Mouse (Mus musculus) adrenal gland, postnatal 10 days (tissue): ENCODE data around the gene Mcam. TPM values are rescaled to one million over a fixed set of nuclear protein-coding genes. Genes with fewer than 3 reads are reported as not detected.

Source experiments
- DNase-seq: peaks from one replicate; pipeline ENCODE4 v3.0.0; 2021; ENCODE audit warnings: mixed read lengths
- long read RNA-seq, 2 experiments: library from polyadenylated mRNA; stranded (forward); transcript quantifications; one replicate each; pipeline ENCODE4 v2.0.0; 2021
- total RNA-seq, 2 experiments: library from RNA; stranded (reverse); gene quantifications; 2 replicates each; pipeline ENCODE4 v1.2.3; 2021

The Mcam gene
- 100 to 1,000 TPM in 1 of 2 experiments, 10 to 100 TPM in 1; 85.0 to 114 TPM for total RNA-seq
- long read RNA-seq, experiment 1, transcript Mcam-201 (16 exons, 2,989 nt), result major isoform, 19 of 52 reads
- long read RNA-seq, experiment 1, transcript Mcam-202 (15 exons, 2,772 nt), result minor isoform, 5 of 52 reads
- long read RNA-seq, experiment 1, partial matches to known transcripts, result 25 of 52 reads
- long read RNA-seq, experiment 1, other reads (novel, unspliced or antisense), result 3 of 52 reads
- long read RNA-seq, experiment 2, transcript Mcam-202 (15 exons, 2,772 nt), result minor isoform, 5 of 25 reads
- long read RNA-seq, experiment 2, transcript Mcam-201 (16 exons, 2,989 nt), result major isoform, 12 of 25 reads
- long read RNA-seq, experiment 2, partial matches to known transcripts, result 1 of 25 reads
- long read RNA-seq, experiment 2, other reads (novel, unspliced or antisense), result 7 of 25 reads

DNA sequence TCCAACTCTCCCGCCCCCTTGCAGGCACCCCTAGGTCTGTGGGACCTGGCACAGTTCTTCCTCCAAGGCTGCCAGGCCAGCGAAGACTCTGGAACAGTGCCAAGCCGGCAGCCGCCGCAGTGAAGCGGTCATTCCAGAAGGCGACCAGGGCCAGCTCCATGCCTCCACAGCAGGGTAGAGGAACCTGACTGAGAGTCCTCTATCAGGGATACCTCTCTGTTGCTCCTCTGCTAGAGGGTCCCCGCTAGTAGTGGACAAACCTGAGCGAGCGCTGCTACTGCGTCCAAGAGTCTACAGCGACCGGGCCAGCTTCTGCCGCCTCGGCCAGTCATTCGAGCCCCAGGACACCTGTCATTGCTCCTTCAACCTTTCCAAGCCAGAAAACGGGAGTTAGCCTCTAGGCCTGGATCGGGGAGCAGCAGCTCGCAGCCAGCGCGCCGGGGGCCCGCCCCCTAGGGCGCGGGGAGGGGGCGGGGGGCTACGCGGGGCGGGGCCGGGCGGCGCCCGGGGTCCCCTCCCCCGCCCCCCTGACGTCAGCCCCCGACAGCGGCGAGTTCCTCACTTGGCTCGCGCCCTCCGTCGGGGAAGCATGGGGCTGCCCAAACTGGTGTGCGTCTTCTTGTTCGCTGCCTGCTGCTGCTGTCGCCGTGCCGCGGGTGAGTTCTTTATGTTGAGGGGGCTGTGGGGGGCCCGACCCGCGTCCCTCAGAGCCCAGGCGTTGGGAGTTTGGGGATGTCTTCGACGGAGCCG is at the start of gene Mcam:
Gene Mcam, plus strand, starts transcription at position 369 of the 750 bp plus-strand sequence.
- peak; percentile 88 for DNase-seq

- DNase-seq, result peak; percentile 100
These were observed 49.5 kb upstream of the Mcam start for GRCm38 (mm10) chr9:44084659-44085229.

GRCm38 (mm10) chr9:44085276-44085675 is 49.0 kb upstream of the Mcam start:
- DNase-seq, result no peak

DNA sequence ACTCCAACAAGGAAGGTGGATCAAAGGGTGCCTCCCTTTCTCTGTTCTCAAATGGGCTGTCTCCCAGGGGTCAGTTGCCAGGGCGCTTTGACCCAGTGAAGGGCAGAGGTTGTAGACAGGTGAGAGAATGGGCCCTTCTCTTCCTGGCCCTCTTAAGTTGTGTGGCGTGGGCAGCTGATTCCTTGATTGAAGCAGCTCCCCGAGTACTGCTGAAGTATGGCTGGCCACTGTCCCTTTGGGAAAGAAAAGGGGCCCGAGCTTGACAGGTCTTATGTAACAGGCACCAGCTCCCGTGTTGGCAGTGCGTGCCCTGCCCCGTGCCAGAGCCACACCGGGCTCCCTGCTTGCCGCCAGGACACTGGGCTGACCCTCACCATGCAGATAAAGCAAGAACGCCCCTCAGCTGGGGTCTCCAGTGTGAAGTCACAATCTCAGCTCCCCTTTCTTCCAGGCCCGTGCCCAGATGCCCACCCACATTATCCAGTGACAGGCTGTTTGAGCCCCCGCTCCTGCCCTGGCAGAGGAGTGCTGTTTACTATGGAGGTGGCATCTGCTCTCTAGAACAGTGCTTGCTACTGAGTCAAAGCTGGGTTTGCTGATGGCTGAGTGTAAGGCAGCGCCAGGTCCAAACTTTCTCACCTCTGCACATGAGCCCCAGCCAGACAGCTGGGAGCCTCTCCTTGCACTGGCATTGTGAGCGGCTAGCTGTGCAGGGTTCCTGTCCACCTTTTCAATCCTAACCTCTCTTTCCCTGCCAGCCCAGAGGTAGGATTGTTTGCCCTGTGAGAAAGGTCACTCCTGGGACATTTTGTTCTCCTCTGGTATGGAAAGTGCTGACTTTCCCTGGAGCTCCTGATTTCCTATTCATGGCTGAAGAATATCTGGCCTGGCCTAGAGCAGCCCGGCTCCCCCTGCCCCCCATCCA is 48.3 kb upstream of the Mcam start:
- peak; percentile 79 for DNase-seq

DNA sequence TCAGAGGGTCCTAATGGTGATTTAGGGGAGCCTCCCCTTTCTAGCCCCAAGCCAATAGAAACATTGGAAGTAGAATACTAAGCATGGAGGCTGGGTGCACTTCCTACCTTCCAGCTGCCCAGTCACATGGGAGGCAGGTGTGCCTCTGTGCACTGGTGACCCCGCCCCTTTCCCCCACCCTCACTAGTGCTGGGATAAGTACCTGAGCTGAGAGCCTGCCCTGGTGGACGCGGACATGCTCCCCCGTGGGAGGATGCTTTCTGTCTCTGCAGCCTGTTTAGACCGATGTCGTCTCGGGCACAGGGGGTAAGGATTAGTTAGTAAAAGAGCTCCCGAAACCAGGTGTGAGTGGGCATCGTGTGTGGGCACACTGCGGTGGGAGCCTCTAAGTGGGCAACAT is 47.3 kb upstream of the Mcam start:
- DNase-seq, result no peak

DNA sequence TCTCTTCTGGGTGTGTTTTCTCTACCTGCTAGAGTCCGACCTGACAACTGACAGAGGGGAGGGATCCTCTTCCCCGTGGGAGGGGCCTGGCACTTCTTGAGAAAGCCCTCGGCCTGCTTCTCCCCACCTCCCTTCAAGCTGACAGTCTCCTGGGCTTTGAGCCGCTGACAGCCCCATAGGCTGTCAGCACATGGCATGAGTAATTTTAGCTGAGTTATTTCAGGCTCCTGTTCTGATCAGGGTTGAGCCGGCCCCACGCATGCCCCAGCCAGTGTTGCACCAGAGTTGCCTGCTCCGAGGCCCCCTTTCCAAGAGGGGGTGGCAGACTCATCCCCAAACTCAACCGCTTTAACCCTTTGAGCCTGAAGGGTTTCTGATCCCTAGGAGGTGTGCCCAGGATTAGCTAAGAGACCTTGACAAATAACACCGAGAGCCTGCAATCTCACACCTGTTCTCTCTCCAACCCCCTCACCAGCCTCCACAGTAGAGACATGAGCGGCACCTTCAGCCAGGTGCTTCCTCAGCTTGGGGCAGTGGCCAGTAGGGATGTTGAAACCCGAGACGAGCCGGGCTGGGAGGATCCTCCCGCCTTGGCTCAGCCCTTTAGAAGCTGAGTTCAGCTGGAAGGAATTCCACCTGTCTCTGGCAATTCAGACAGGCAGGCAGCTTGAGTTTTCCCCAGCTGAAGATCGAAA is 46.4 kb upstream of the Mcam start:
- peak; percentile 57 for DNase-seq

- DNase-seq, result no peak
These were observed 45.2 kb upstream of the Mcam start for GRCm38 (mm10) chr9:44088877-44089608.

DNA sequence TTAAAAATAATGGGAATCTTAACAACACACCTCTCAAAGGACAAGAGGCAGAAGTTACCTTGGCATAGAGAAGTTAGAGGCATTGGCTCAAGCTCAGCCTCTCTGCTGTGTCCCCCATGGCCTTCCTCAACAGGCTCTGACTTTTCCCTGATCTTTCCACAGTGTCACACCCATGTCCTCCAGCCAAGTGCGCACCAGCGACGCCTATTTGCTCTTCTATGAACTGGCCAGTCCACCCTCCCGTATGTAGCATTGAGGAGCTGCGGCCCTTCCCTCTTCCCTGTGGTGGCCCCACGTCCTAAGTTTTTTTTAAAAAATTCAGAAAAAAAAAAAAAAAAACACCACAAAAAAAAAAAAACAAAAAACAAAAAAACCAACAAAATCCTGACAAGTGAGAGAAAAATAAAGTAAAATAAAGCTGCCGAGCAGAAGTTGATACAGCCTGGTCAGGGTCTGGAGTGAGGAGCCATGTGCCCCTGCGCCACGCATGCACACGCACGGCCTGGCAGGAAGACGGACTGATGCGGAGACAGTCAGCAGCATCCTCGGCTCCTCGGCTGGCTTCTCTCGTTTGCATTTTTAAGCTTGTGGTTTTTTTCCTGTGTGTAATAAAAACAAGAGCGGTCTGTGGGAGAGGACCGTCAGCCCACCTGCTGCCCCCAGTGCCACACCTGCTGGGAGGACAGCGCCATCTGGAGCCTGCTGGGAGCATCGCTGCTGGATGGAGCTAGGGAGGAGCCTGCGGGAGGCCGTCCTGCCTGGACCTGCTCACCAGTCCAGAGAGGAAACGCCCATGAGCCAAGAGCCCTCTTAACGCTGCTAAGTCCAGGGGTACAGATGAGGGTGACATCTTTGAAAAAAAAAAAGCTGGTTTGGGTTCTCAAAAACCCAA is 40.4 kb upstream of the Mcam start:
- peak; percentile 85 for DNase-seq

DNA sequence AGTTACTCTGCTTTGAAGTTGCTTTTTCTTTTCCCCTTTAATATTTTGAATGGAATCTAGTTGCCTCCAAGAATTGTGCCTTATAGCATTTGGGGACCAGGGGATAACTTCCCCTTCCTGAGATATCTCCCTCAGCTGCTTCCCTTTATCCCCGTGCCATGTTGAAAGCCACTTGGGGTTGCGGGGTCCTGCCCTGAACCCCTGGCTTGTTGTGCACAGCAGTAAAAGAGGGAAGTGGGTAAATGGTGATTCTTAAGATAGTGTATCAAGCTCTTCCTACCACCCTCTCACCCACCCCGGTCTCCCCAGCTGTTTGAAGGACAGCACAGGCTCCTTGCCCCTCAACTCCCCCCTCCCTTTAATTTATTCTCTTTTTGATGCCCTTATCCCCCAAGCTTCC is 39.5 kb upstream of the Mcam start:
- DNase-seq, result no peak

- no peak for DNase-seq
These were observed 38.5 kb upstream of the Mcam start for GRCm38 (mm10) chr9:44095781-44096180.

- peak; percentile 46 for DNase-seq
These were observed 37.7 kb upstream of the Mcam start for GRCm38 (mm10) chr9:44096536-44096935.

- DNase-seq, result no peak
These were observed 32.8 kb upstream of the Mcam start, which contains the start of gene Mfrp for GRCm38 (mm10) chr9:44101490-44101889. Gene Mfrp (plus strand): TSS chr9:44101729.

- peak; percentile 55 for DNase-seq
These were observed 29.4 kb upstream of the Mcam start for GRCm38 (mm10) chr9:44104881-44105280.

- DNase-seq, result no peak
These were observed 28.5 kb upstream of the Mcam start for GRCm38 (mm10) chr9:44105781-44106180.

GRCm38 (mm10) chr9:44106182-44106581 is 28.1 kb upstream of the Mcam start:
- DNase-seq, result no peak

DNA sequence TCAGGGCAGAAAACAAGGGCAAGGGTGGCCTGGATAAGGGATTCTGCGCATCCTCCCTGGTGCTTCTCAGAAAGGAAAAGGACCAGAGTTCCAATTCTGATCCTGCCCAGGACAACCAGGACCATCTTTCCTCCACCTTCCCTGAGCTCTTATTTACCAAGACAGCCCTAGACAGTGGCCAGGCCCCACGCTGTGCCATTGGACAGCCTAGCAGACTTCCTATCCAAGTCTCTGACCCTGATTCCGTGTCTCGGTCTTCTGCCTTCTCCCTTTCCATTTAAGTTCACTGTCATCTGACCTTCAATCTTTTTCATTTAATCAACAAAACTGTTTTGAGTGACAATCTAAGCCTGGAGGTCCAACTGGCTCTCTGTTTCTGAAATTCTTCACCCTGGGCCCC is 27.7 kb upstream of the Mcam start:
- no peak for DNase-seq

GRCm38 (mm10) chr9:44107110-44107509 is 27.2 kb upstream of the Mcam start, which contains the start of gene C1qtnf5:
Gene C1qtnf5 (plus strand): TSS chr9:44107245.
- DNase-seq, result peak; percentile 84

DNA sequence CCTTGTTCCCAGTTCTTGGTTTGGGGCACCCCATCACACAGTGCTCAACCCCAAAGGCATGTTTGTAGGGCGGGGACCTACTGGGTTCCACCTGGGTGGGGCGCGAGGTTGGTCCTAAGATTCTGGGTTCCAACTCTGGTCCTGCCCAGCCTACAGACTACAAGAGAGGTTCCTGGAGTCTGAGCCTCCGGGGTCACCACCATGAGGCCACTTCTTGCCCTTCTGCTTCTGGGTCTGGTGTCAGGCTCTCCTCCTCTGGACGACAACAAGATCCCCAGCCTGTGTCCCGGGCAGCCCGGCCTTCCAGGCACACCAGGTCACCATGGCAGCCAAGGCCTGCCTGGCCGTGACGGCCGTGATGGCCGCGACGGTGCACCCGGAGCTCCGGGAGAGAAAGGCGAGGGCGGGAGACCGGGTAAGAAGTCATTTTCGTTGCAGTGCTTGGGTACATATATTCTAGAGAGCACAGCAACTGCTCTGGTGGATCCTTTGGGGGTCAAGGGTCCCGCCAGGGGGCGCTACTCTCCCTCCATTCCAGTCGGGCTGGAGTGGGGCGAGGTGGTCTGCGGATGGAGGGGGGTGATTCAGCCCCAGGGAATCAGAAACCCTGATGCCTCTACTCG is 26.6 kb upstream of the Mcam start:
- DNase-seq, result peak; percentile 77
